Mouse (Mus musculus): ENCODE data around the gene 4931428F04Rik. TPM values are rescaled to one million over a fixed set of nuclear protein-coding genes. Genes with fewer than 3 reads are reported as not detected.

The 4931428F04Rik gene
- polyA plus RNA-seq, 1 experiment, result 6.0 TPM

DNA sequence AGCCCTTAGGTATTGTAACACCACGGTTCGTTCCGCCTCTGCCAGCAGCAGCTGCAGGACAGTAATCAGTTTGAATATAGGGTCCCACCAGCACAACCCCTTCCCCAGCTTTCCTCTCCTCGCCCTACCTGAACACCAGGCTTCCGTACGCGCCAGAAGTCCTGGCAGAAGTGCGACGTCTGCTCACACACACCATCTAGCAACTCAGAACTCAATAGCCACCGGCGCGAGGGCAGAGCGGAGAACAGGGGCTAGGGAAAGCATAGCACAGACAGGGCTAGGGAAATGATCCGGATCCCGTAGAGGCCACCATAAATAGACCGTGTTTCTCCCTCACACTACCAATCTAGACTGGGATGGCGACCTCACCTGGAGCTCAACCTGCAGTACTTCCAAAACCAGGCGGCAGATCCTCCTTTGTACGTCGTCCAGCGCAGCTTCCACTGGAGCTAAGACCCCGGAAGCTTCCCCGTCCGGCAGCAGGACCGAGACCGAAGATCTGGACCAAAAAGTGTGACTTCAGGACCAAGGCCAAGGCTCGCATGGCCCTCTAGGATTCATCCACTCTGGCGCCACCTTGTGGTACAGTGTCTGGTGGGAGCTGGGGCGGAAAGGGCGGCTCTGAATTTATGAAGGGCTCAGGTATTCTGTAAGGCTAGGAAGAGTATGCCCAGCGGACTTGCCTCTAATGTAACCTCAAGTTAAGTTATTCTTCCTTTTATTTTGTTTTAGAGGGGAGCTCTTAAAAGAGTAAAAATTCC, 1.1 kb upstream of the 4931428F04Rik start:
- 28% methylated on average over 31 of the region's 31 CpGs for WGBS

GRCm38 (mm10) chr8:105288958-105289732, 519 bp downstream of the 4931428F04Rik start:
- DNase-seq, result peak; percentile 90
- H3K4me3 ChIP-seq (replicated peaks; ENCODE audit: extremely low read depth, low read depth, low read length), result peak overlapping the region; percentile 75
- TF ChIP-seq POLR2A (IDR thresholded peaks at IDR 0.05; ENCODE audit: borderline replicate concordance, extremely low read depth, low read depth, low read length), result peak; percentile 17; the same call in 1 of the 2 replicates
- TF ChIP-seq CTCF (IDR thresholded peaks at IDR 0.05; ENCODE audit: insufficient read depth, low read length), result no peak
- peaks cover 11% of the 10 kb centered on the region for H3K4me1 ChIP-seq (ENCODE audit: control insufficient read depth, insufficient read depth, low read length)
- WGBS, result under 1% methylated on average over 53 of the region's 53 CpGs

More for the DNA sequence above, 1.1 kb upstream of the 4931428F04Rik start:
- peak; percentile 89 for DNase-seq
- H3K4me1 ChIP-seq (ENCODE audit: control insufficient read depth, insufficient read depth, low read length), result peaks cover 15% of the 10 kb centered on the region
- TF ChIP-seq CTCF (IDR thresholded peaks at IDR 0.05; ENCODE audit: insufficient read depth, low read length) (peak; percentile 94), POLR2A (IDR thresholded peaks at IDR 0.05; ENCODE audit: borderline replicate concordance, extremely low read depth, low read depth, low read length) (no peak)
- no peak overlapping the region for H3K4me3 ChIP-seq (replicated peaks; ENCODE audit: extremely low read depth, low read depth, low read length)

GRCm38 (mm10) chr8:105288231-105288630, 1.4 kb downstream of the 4931428F04Rik start:
- Histone ChIP-seq H3K4me1 (ENCODE audit: control insufficient read depth, insufficient read depth, low read length) (peaks cover 11% of the 10 kb centered on the region), H3K4me3 (replicated peaks; ENCODE audit: extremely low read depth, low read depth, low read length) (no peak overlapping the region)
- TF ChIP-seq CTCF (IDR thresholded peaks at IDR 0.05; ENCODE audit: insufficient read depth, low read length), result no peak
- TF ChIP-seq POLR2A (IDR thresholded peaks at IDR 0.05; ENCODE audit: borderline replicate concordance, extremely low read depth, low read depth, low read length), result no peak
- WGBS, result 84% methylated on average over 5 of the region's 5 CpGs
- DNase-seq, result no peak

DNA sequence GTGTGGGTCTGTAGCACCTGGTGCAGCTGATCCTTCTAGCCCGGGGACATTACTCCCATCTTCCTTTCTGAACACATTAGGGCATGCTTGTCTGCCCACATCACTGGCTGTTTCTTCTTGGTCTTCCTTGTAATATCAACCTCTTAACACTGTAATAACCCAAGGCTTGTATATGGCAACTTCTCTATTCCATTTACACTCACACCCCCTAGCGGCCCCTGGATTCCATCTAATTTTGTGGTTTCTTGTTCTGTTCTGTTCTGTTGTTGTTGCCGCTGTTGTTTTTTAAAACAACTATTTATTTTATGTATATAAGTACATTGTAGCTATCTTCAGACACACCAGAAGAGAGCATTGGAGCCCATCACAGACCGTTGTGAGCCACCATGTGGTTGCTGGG, 2.8 kb downstream of the 4931428F04Rik start:
- no peak for TF ChIP-seq POLR2A (IDR thresholded peaks at IDR 0.05; ENCODE audit: borderline replicate concordance, extremely low read depth, low read depth, low read length)
- no peak for TF ChIP-seq CTCF (IDR thresholded peaks at IDR 0.05; ENCODE audit: insufficient read depth, low read length)
- H3K4me3 ChIP-seq (replicated peaks; ENCODE audit: extremely low read depth, low read depth, low read length), result no peak overlapping the region
- peaks cover 15% of the 10 kb centered on the region for H3K4me1 ChIP-seq (ENCODE audit: control insufficient read depth, insufficient read depth, low read length)
- no peak for DNase-seq
- WGBS, result 90% methylated on average over 4 of the region's 4 CpGs

- Histone ChIP-seq H3K4me3 (replicated peaks; ENCODE audit: extremely low read depth, low read depth, low read length) (no peak overlapping the region), H3K4me1 (ENCODE audit: control insufficient read depth, insufficient read depth, low read length) (peaks cover 12% of the 10 kb centered on the region)
- TF ChIP-seq CTCF (IDR thresholded peaks at IDR 0.05; ENCODE audit: insufficient read depth, low read length) (no peak), POLR2A (IDR thresholded peaks at IDR 0.05; ENCODE audit: borderline replicate concordance, extremely low read depth, low read depth, low read length) (no peak)
- DNase-seq, result no peak
- 69% methylated on average over 12 of the region's 12 CpGs for WGBS
Observed at GRCm38 (mm10) chr8:105285514-105285913, 4.2 kb downstream of the 4931428F04Rik start.

GRCm38 (mm10) chr8:105283074-105283473, 6.6 kb downstream of the 4931428F04Rik start:
- 44% methylated on average over 23 of the region's 23 CpGs for WGBS
- peaks cover 4% of the 10 kb centered on the region; the same call in 1 of the 2 replicates for H3K4me1 ChIP-seq (ENCODE audit: control insufficient read depth, insufficient read depth, low read length)
- TF ChIP-seq POLR2A (IDR thresholded peaks at IDR 0.05; ENCODE audit: borderline replicate concordance, extremely low read depth, low read depth, low read length) (no peak), CTCF (IDR thresholded peaks at IDR 0.05; ENCODE audit: insufficient read depth, low read length) (peak; percentile 75)
- H3K4me3 ChIP-seq (replicated peaks; ENCODE audit: extremely low read depth, low read depth, low read length), result peak overlapping the region; percentile 18
- peak; percentile 64 for DNase-seq

DNA sequence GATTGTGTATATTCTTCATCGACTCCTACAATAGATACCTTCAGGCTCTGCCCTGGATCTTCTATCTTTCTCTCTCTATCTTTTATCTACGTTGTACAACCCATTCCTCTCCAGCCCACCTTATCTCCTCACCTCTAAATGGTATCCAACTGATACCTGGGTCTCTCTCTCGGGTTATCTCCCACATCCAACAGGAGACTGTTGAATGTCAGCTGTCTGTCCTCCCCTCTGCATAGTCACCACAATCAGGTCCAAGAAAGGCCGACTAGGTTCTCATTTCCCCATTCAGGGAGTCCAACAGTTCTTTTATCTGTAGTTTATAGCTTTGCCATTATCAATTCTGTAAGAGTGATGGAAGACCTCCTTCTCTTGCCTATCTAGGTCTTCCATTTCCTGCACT, 7.4 kb downstream of the 4931428F04Rik start:
- 79% methylated on average over 4 of the region's 4 CpGs for WGBS
- Histone ChIP-seq H3K4me3 (replicated peaks; ENCODE audit: extremely low read depth, low read depth, low read length) (no peak overlapping the region), H3K4me1 (ENCODE audit: control insufficient read depth, insufficient read depth, low read length) (peaks cover 4% of the 10 kb centered on the region; the same call in 1 of the 2 replicates)
- DNase-seq, result no peak
- no peak for TF ChIP-seq POLR2A (IDR thresholded peaks at IDR 0.05; ENCODE audit: borderline replicate concordance, extremely low read depth, low read depth, low read length)
- TF ChIP-seq CTCF (IDR thresholded peaks at IDR 0.05; ENCODE audit: insufficient read depth, low read length), result no peak

DNA sequence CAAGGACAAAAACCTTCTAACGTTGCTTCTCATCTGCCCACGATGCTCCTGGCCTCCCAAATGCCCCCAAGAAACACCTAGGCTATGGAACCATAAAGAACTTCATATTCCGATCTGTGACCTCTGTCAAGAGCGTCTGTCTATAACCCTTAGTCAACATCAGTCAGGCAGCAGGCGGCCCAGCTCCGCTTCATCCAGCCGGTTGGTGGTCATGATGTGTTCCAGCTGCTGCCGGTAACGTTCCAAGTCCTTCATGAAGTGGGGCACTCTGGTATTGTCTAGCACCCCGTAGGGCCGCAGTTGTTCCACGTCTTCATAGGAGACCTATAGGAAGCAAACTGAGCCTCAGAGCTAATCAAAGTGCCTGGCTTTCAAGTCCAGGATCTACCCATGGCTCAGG, 7.8 kb downstream of the 4931428F04Rik start:
- DNase-seq, result no peak
- 80% methylated on average over 12 of the region's 12 CpGs for WGBS
- Histone ChIP-seq H3K4me3 (replicated peaks; ENCODE audit: extremely low read depth, low read depth, low read length) (no peak overlapping the region), H3K4me1 (ENCODE audit: control insufficient read depth, insufficient read depth, low read length) (peaks cover 4% of the 10 kb centered on the region; the same call in 1 of the 2 replicates)
- TF ChIP-seq CTCF (IDR thresholded peaks at IDR 0.05; ENCODE audit: insufficient read depth, low read length), result no peak
- no peak for TF ChIP-seq POLR2A (IDR thresholded peaks at IDR 0.05; ENCODE audit: borderline replicate concordance, extremely low read depth, low read depth, low read length)

- no peak for DNase-seq
- 76% methylated on average over 3 of the region's 3 CpGs for WGBS
- Histone ChIP-seq H3K4me1 (ENCODE audit: control insufficient read depth, insufficient read depth, low read length) (peaks cover 12% of the 10 kb centered on the region), H3K4me3 (replicated peaks; ENCODE audit: extremely low read depth, low read depth, low read length) (no peak overlapping the region)
- TF ChIP-seq POLR2A (IDR thresholded peaks at IDR 0.05; ENCODE audit: borderline replicate concordance, extremely low read depth, low read depth, low read length), result no peak
- no peak for TF ChIP-seq CTCF (IDR thresholded peaks at IDR 0.05; ENCODE audit: insufficient read depth, low read length)
Observed at GRCm38 (mm10) chr8:105280567-105280966, 9.1 kb downstream of the 4931428F04Rik start.
